Mouse (Mus musculus) stomach, embryonic 15.5 days (tissue): ENCODE measurements at regions not wholly inside any gene's neighbourhood (a gene's known extent, or its start where the extent isn't known, plus 50 kb on each side); places are given as distances from the start of the nearest gene placed in this dataset.
"Not testable (repeated sequence)": the region's sequence is repeated elsewhere in the genome, so short reads cannot be mapped to it uniquely, and the experiment has no call there.

Experiments used
- ATAC-seq: fragments of 200-750 bp; cut with Nextera tagmentation; 2 replicates; pipeline ENCODE4 v1.8.0; 2017; ENCODE audit warnings: low read depth, moderate number of reproducible peaks, moderate TSS enrichment; ENCODE audit not compliant: insufficient read depth, low FRiP score
- H3K27ac ChIP-seq: fragments of 300-500 bp; sonication (generic); 2 replicates; pipeline ENCODE4 v1.5.1; 2015; ENCODE audit warnings: mild to moderate bottlenecking, inconsistent platforms
- H3K27me3 ChIP-seq: fragments of 300-500 bp; sonication (generic); replicated peaks from 2 replicates; pipeline ENCODE4 v1.6.1; 2015; ENCODE audit warnings: inconsistent platforms
- H3K36me3 ChIP-seq: fragments of 300-500 bp; sonication (generic); 2 replicates; pipeline ENCODE4 v1.6.1; 2015; ENCODE audit warnings: inconsistent platforms
- H3K4me1 ChIP-seq: fragments of 300-500 bp; sonication (generic); 2 replicates; pipeline ENCODE4 v1.6.1; 2015; ENCODE audit warnings: inconsistent platforms
- H3K4me2 ChIP-seq: fragments of 300-500 bp; sonication (generic); 2 replicates; pipeline ENCODE4 v1.6.1; 2015; ENCODE audit warnings: mild to moderate bottlenecking, inconsistent platforms
- H3K4me3 ChIP-seq: fragments of 300-500 bp; sonication (generic); replicated peaks from 2 replicates; pipeline ENCODE4 v1.5.1; 2015; ENCODE audit warnings: inconsistent platforms
- H3K9ac ChIP-seq: fragments of 300-500 bp; sonication (generic); 2 replicates; pipeline ENCODE4 v1.6.1; 2015; ENCODE audit warnings: inconsistent platforms
- H3K9me3 ChIP-seq: fragments of 300-500 bp; sonication (generic); 2 replicates; pipeline ENCODE4 v1.6.1; 2016; ENCODE audit warnings: inconsistent platforms
- WGBS: fragments of 180-500 bp; shearing (Covaris S2); methylation state at CpG from one replicate; pipeline ENCODE4 v1.1.7; 2015; 5-methylcytosine and 5-hydroxymethylcytosine counted together

GRCm38 (mm10) chr13:4771120-4772075 lies 162.4 kb upstream of the Akr1e1 start:
- Histone ChIP-seq H3K4me1 (no peaks in the 10 kb centered on the region), H3K9me3 (no peaks in the 10 kb centered on the region), H3K9ac (no peak overlapping the region), H3K27me3 (no peaks in the 10 kb centered on the region), H3K36me3 (no peaks in the 10 kb centered on the region), H3K27ac (peak overlapping the region; percentile 82), H3K4me2 (peak overlapping the region; percentile 41), H3K4me3 (0 out of 2 replicates have a peak overlapping the region, but pooled peaks have one; percentile 8)
- 14% methylated on average over 12 of the region's 12 CpGs for WGBS
- ATAC-seq, result peak; percentile 100

GRCm38 (mm10) chr13:4759965-4760364 lies 151.0 kb upstream of the Akr1e1 start:
- H3K4me2 ChIP-seq, result no peak overlapping the region
- no peak for ATAC-seq
- no peaks in the 10 kb centered on the region for H3K36me3 ChIP-seq
- WGBS, result 51% methylated on average over 3 of the region's 3 CpGs
- no peaks in the 10 kb centered on the region for H3K9me3 ChIP-seq
- no peak overlapping the region for H3K9ac ChIP-seq
- H3K27ac ChIP-seq, result no peak overlapping the region
- H3K27me3 ChIP-seq, result no peaks in the 10 kb centered on the region
- H3K4me1 ChIP-seq, result no peaks in the 10 kb centered on the region
- no peak overlapping the region for H3K4me3 ChIP-seq

- no peak for ATAC-seq
- no peaks in the 10 kb centered on the region for H3K4me1 ChIP-seq
- no peaks in the 10 kb centered on the region for H3K36me3 ChIP-seq
- H3K27ac ChIP-seq, result no peak overlapping the region
- no peak overlapping the region for H3K4me3 ChIP-seq
- H3K4me2 ChIP-seq, result no peak overlapping the region
- H3K9me3 ChIP-seq, result no peaks in the 10 kb centered on the region
- no peaks in the 10 kb centered on the region for H3K27me3 ChIP-seq
- no peak overlapping the region for H3K9ac ChIP-seq
Observed at GRCm38 (mm10) chr13:4756529-4756928, 147.6 kb upstream of the Akr1e1 start.

DNA sequence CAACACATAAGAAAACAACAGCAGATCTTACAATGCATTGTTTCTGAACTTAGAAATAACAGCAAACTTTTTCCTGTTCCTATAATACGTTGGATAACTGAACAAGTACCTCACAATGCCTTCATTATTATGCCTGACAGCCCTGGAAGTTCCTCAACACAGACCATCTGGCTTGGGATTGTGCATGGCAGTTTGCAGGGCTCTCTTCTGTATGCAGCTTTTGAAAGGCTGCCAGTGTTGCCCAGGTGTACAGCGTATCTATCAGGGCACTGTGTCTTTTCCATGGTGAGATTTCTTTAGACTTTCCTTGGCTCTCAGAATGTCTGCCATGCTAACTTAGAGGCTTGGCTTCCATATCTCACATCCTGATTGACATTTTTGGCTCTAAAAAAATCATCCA lies 134.0 kb upstream of the Akr1e1 start:
- H3K4me2 ChIP-seq, result no peak overlapping the region
- WGBS, result 55% methylated on average over 2 of the region's 2 CpGs
- H3K9me3 ChIP-seq, result no peaks in the 10 kb centered on the region
- H3K4me1 ChIP-seq, result no peaks in the 10 kb centered on the region
- H3K9ac ChIP-seq, result no peak overlapping the region
- no peaks in the 10 kb centered on the region for H3K36me3 ChIP-seq
- H3K27ac ChIP-seq, result no peak overlapping the region
- no peaks in the 10 kb centered on the region for H3K27me3 ChIP-seq
- no peak for ATAC-seq
- H3K4me3 ChIP-seq, result no peak overlapping the region

GRCm38 (mm10) chr13:4716299-4716698 lies 107.3 kb upstream of the Akr1e1 start:
- not testable (repeated sequence) for H3K36me3 ChIP-seq, H3K9me3 ChIP-seq, H3K4me1 ChIP-seq, H3K4me3 ChIP-seq, H3K4me2 ChIP-seq, ATAC-seq, H3K9ac ChIP-seq, H3K27ac ChIP-seq, H3K27me3 ChIP-seq
- WGBS, result 68% methylated on average over 2 of the region's 2 CpGs

GRCm38 (mm10) chr13:4714724-4715123 lies 105.8 kb upstream of the Akr1e1 start:
- H3K9me3 ChIP-seq, result no peaks in the 10 kb centered on the region
- H3K36me3 ChIP-seq, result no peaks in the 10 kb centered on the region
- H3K4me2 ChIP-seq, result no peak overlapping the region
- H3K9ac ChIP-seq, result no peak overlapping the region
- H3K27ac ChIP-seq, result no peak overlapping the region
- ATAC-seq, result no peak
- WGBS, result 73% methylated on average over 1 of the region's 1 CpGs
- no peak overlapping the region for H3K4me3 ChIP-seq
- H3K4me1 ChIP-seq, result no peaks in the 10 kb centered on the region
- no peaks in the 10 kb centered on the region for H3K27me3 ChIP-seq

DNA sequence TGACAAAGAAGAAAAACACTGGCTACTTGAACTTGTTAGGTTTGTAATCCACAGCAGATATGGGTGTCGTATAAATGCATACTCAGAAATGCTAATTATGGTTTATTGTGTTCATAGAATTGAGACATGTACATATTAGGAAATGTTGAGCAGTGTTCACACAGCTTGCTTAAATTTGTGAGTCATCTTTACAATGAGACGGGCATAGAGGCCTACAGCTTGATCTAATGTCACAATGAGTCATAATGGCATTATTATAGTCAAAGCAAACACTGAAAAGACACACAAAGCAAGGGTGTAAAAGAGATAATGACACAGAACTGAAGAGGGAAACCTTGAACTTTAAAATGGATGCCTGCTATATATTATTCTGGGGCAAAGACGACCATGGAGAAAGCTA lies 103.7 kb upstream of the Akr1e1 start:
- ATAC-seq, result no peak
- H3K9ac ChIP-seq, result no peak overlapping the region
- H3K9me3 ChIP-seq, result no peaks in the 10 kb centered on the region
- H3K4me3 ChIP-seq, result no peak overlapping the region
- no peak overlapping the region for H3K27ac ChIP-seq
- no peaks in the 10 kb centered on the region for H3K27me3 ChIP-seq
- no peaks in the 10 kb centered on the region for H3K4me1 ChIP-seq
- no peaks in the 10 kb centered on the region for H3K36me3 ChIP-seq
- WGBS, result 61% methylated on average over 3 of the region's 3 CpGs
- no peak overlapping the region for H3K4me2 ChIP-seq

- H3K9ac ChIP-seq, H3K4me2 ChIP-seq, H3K27me3 ChIP-seq, H3K36me3 ChIP-seq, H3K4me3 ChIP-seq, H3K27ac ChIP-seq, ATAC-seq, H3K4me1 ChIP-seq, H3K9me3 ChIP-seq: not testable (repeated sequence)
- 58% methylated on average over 2 of the region's 2 CpGs for WGBS
Observed at GRCm38 (mm10) chr13:4699591-4699990, 90.6 kb upstream of the Akr1e1 start.

DNA sequence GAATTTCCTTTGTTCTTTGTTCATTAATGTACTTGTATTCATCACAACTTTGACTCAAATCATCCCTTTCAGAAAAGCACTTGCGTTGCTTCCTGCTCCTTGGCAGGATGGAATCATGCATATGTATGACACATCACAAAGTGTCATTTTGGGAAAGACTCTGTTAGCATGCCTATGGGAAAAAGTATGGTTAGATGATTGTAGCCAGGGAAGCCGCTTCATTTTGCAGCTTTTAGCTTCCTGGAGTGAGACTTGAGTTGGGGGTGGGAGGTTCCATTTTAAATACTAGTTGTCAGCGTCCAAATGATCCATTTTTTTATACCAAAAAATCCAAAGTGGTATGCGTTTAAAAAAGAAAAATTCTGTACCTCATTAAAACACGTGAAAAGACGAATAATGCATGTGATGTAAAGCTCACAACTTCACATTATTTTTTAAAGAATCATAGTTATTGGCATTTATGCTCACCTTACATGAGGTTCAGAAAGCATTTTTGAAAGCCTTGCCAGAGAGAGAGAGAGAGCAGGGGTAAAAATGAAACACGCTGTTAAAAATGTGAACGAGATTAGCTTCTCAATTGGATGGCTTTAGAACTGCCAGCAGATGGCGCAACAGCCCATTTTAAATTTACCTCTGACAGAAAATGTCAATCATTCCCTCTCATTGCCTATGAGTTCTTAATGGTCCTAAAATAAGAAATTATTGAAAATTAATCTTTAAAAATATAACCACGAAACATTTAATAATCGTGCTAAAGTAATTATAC lies 57.6 kb upstream of the Akr1e1 start:
- Histone ChIP-seq H3K27me3 (no peaks in the 10 kb centered on the region), H3K9ac (no peak overlapping the region), H3K4me2 (no peak overlapping the region), H3K4me1 (no peaks in the 10 kb centered on the region), H3K9me3 (no peaks in the 10 kb centered on the region), H3K4me3 (no peak overlapping the region), H3K36me3 (no peaks in the 10 kb centered on the region), H3K27ac (no peak overlapping the region)
- ATAC-seq, result no peak
- WGBS, result 36% methylated on average over 11 of the region's 11 CpGs

GRCm38 (mm10) chr13:4663390-4663789 lies 54.4 kb upstream of the Akr1e1 start:
- Histone ChIP-seq H3K9me3 (no peaks in the 10 kb centered on the region), H3K4me1 (no peaks in the 10 kb centered on the region), H3K36me3 (no peaks in the 10 kb centered on the region), H3K9ac (no peak overlapping the region), H3K27me3 (no peaks in the 10 kb centered on the region), H3K4me2 (no peak overlapping the region), H3K4me3 (no peak overlapping the region), H3K27ac (no peak overlapping the region)
- WGBS, result 53% methylated on average over 3 of the region's 3 CpGs
- ATAC-seq, result no peak

DNA sequence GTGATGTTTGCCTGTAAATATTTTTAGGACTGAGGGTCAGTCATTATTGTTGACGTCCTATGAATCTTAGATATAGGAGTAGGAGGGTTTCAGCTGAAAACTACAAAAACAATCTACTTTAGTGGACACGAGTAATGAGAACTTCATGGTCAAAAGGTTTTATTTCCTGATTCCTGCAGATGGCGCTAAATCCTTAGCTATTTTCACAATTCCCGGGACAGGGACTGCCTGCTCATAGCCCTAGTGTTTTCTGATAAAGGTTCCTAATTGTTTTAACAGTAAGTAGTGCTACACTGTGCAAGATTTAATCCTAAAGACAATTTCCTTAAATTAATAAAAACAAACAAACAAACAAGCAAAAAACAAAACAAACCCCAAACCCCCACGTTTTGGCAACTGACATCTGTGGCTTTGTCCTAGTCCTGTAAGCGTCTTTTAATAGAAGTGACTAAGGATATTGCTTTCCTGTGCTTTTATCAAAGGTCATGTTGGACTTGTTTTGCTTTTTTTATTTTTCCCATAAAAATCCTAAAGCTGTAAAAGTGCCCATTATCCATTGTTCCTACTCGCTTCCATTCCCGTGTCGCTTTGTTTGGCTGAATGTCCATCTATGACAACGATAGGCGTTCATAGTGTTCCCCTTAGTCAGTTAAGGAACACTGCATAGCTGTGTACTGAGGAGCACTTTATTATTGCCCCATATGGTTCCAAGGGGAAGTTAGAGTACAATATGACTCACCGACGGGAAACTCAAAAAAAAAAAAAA lies 53.5 kb upstream of the Akr1e1 start:
- 42% methylated on average over 13 of the region's 13 CpGs for WGBS

More for the DNA sequence above, 53.5 kb upstream of the Akr1e1 start:
- Histone ChIP-seq H3K36me3 (no peaks in the 10 kb centered on the region), H3K4me3 (no peak overlapping the region), H3K27ac (no peak overlapping the region), H3K4me2 (no peak overlapping the region; the same call in 1 of the 2 replicates), H3K9ac (no peak overlapping the region), H3K4me1 (no peaks in the 10 kb centered on the region), H3K27me3 (no peaks in the 10 kb centered on the region), H3K9me3 (no peaks in the 10 kb centered on the region)
- peak; percentile 66; the same call in 1 of the 2 replicates for ATAC-seq
